Mouse (Mus musculus) liver, embryonic 14.5 days (tissue): ENCODE measurements around the gene Cfap74. TPM values are rescaled to one million over a fixed set of nuclear protein-coding genes. Genes with fewer than 3 reads are reported as not detected.
A peak's percentile ranks its signal among the peaks of the same experiment; 100 is the strongest.

ENCODE experiments used
- ATAC-seq: fragments of 200-750 bp; cut with Nextera tagmentation; 2 replicates; pipeline ENCODE4 v1.8.0; 2017; ENCODE audit warnings: moderate number of reproducible peaks, mild to moderate bottlenecking, moderate library complexity; ENCODE audit not compliant: insufficient read depth
- DNase-seq, 3 experiments: peaks; one replicate each; pipeline ENCODE4 v3.0.0-alpha.2; 2012 to 2013; ENCODE audit warnings: low read depth in 3 of 3, low spot score in 3 of 3
- H3K27ac ChIP-seq: fragments of 300-500 bp; sonication (generic); 2 replicates; pipeline ENCODE4 v1.5.1; 2014; ENCODE audit warnings: moderate library complexity, mild to moderate bottlenecking, control low read depth, inconsistent platforms
- H3K27me3 ChIP-seq: fragments of 300-500 bp; sonication (generic); 2 replicates; pipeline ENCODE4 v1.6.1; 2014; ENCODE audit warnings: mild to moderate bottlenecking, low read length, moderate library complexity; ENCODE audit not compliant: control insufficient read depth, insufficient read depth
- H3K36me3 ChIP-seq: fragments of 300-500 bp; sonication (generic); replicated peaks from 2 replicates; pipeline ENCODE4 v1.6.1; 2014; ENCODE audit warnings: low read depth; ENCODE audit not compliant: control insufficient read depth, insufficient read depth
- H3K4me1 ChIP-seq, 2 experiments: fragments of 200-500 bp in 1 of 2; fragments of 300-500 bp in 1 of 2; sonication (generic) in 1 of 2; replicated peaks; 2 replicates each; pipeline ENCODE4 v1.6.1; 2012 to 2014; ENCODE audit warnings: antibody characterized with exemption in 1 of 2, inconsistent platforms in 1 of 2, low read length in 1 of 2; ENCODE audit not compliant: control insufficient read depth in 2 of 2, insufficient read depth in 2 of 2
- H3K4me2 ChIP-seq: fragments of 300-500 bp; sonication (generic); 2 replicates; pipeline ENCODE4 v1.6.1; 2014; ENCODE audit warnings: low read depth, mild to moderate bottlenecking, control low read depth, moderate library complexity
- H3K4me3 ChIP-seq, 2 experiments: fragments of 200-500 bp in 1 of 2; fragments of 300-500 bp in 1 of 2; sonication (generic) in 1 of 2; 2 replicates each; pipeline ENCODE4 v1.5.1; 2012 to 2014; ENCODE audit warnings: low read depth in 2 of 2, low read length in 2 of 2, mild to moderate bottlenecking in 2 of 2, control low read depth in 1 of 2, inconsistent platforms in 1 of 2, moderate library complexity in 1 of 2; ENCODE audit not compliant: insufficient read depth in 1 of 2
- H3K9ac ChIP-seq: fragments of 300-500 bp; sonication (generic); replicated peaks from 2 replicates; pipeline ENCODE4 v1.6.1; 2014; ENCODE audit warnings: mild to moderate bottlenecking, control low read depth, moderate library complexity
- H3K9me3 ChIP-seq: fragments of 300-500 bp; sonication (generic); 2 replicates; pipeline ENCODE4 v1.6.1; 2016; ENCODE audit warnings: low read length, mixed read lengths; ENCODE audit not compliant: control insufficient read depth
- CTCF ChIP-seq: IDR thresholded peaks from 2 replicates; pipeline ENCODE4 v1.5.1; 2016; ENCODE audit warnings: antibody characterized with exemption, low read depth, control low read depth
- EP300 ChIP-seq: IDR thresholded peaks from 2 replicates; pipeline ENCODE4 v1.6.1; 2016; ENCODE audit warnings: antibody characterized with exemption, low read depth
- WGBS: fragments of 180-500 bp; shearing (Covaris S2); extraction: QIAGEN DNeasy Blood & Tissue Kit; methylation state at CpG from one replicate; pipeline ENCODE4 v1.1.7; 2014; ENCODE audit not compliant: insufficient replicate concordance; 5-methylcytosine and 5-hydroxymethylcytosine counted together
- polyA plus RNA-seq, 2 experiments: library from polyadenylated mRNA; depleted of rRNA in 1 of 2; stranded (reverse) in 1 of 2; unstranded in 1 of 2; fragments of >200 nt; fragmentation: Nextera tagmentation in 1 of 2; extraction: Ambion mirVana in 1 of 2; gene quantifications; 2 replicates each; pipeline versions ENCODE4 v1.2.1 to v1.2.3; 2012 to 2014

The Cfap74 gene
- 0.03 and 0.08 TPM in 2 replicates for polyA plus RNA-seq (2012; rRNA removed)
- 0.08 TPM in 1 of 2 replicates, not detected in the other for polyA plus RNA-seq (2014; fragmentation: Nextera tagmentation; extraction: Ambion mirVana)

DNA sequence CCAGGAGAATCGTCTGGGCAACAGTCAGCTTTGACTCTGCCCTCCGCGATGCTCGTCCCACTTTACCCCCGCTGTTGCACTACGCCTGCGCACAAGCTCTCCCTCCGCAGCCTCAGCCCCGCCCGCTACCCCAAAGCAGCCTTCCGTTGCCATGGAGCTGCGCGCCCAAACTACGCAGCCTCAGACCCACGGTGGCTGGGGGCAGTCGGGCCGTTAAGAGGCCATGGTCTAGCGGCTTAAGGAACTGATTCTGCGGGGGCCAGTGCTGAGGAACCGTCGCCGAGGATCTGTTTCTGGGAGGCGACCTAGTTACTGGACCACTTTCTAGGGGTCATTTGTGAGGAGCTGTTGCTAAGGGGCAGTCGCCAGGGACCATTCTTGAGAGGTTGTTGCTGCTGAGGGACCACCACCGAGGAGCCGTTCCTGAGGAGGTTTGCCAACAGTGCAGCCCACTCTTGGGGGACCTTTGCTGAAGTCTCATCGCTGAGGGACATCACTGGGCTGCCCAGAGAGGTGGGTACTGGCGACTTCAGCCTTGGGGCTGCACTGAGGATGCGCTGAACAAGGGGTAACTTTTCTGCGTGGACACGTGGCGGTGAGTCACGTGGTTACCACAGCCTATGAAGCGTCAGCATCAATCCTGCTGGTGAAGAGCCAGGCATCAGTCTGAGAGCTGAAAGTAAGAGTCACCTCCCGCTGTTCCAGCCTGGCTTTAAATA, at the start of gene Cfap74:
Gene Cfap74 (plus strand): TSS at position 133 of the 719 bp plus-strand sequence.
- no peaks in the 10 kb centered on the region for H3K4me1 ChIP-seq
- TF ChIP-seq EP300, result no peak
- H3K4me2 ChIP-seq, result peak within 1 kb of the TSS; percentile 44
- no peak within 1 kb of the TSS for H3K27ac ChIP-seq
- peaks cover 6% of the 10 kb centered on the region for H3K27me3 ChIP-seq
- DNase-seq (peak in 1 of 3 experiments; percentile 12), ATAC-seq (no peak; the same call in 1 of the 2 replicates)
- H3K9me3 ChIP-seq, result no peaks in the 10 kb centered on the region
- 1% methylated on average over 35 of the region's 35 CpGs for WGBS
- no peak within 1 kb of the TSS for H3K9ac ChIP-seq
- H3K36me3 ChIP-seq, result no peaks in the 10 kb centered on the region
- H3K4me3 ChIP-seq, result peak within 1 kb of the TSS in 1 of 2 experiments; percentile 11; a peak in 1 of 4 replicates

GRCm38 (mm10) chr4:155359560-155360464, 49.2 kb upstream of the Cfap74 start:
- DNase-seq (no peak), ATAC-seq (no peak)
- peaks cover 31% of the 10 kb centered on the region for H3K27me3 ChIP-seq
- H3K27ac ChIP-seq, result no peak overlapping the region
- 31% methylated on average over 12 of the region's 12 CpGs for WGBS
- TF ChIP-seq EP300, result no peak
- TF ChIP-seq CTCF, result no peak
- H3K9ac ChIP-seq, result no peak overlapping the region
- H3K4me2 ChIP-seq, result no peak overlapping the region
- H3K9me3 ChIP-seq, result no peaks in the 10 kb centered on the region
- no peaks in the 10 kb centered on the region for H3K36me3 ChIP-seq
- no peak overlapping the region for H3K4me3 ChIP-seq
- no peaks in the 10 kb centered on the region for H3K4me1 ChIP-seq

GRCm38 (mm10) chr4:155360856-155361255, 48.1 kb upstream of the Cfap74 start:
- TF ChIP-seq EP300 (no peak), CTCF (no peak)
- DNase-seq, result no peak
- Histone ChIP-seq H3K9ac (no peak overlapping the region), H3K4me2 (no peak overlapping the region), H3K27me3 (peaks cover 31% of the 10 kb centered on the region), H3K36me3 (no peaks in the 10 kb centered on the region), H3K4me1 (no peaks in the 10 kb centered on the region), H3K27ac (no peak overlapping the region), H3K9me3 (no peaks in the 10 kb centered on the region), H3K4me3 (peak overlapping the region; percentile 32 to 37)
- peak; percentile 38; the same call in 1 of the 2 replicates for ATAC-seq
- WGBS, result 2% methylated on average over 42 of the region's 42 CpGs

- 2% methylated on average over 51 of the region's 51 CpGs for WGBS
- Histone ChIP-seq H3K9me3 (no peaks in the 10 kb centered on the region), H3K4me2 (peak within 1 kb of the TSS; percentile 37), H3K36me3 (no peaks in the 10 kb centered on the region), H3K9ac (no peak within 1 kb of the TSS), H3K4me1 (no peaks in the 10 kb centered on the region), H3K27ac (no peak within 1 kb of the TSS), H3K27me3 (peaks cover 33% of the 10 kb centered on the region), H3K4me3 (peak within 1 kb of the TSS; percentile 32 to 37)
- ATAC-seq (peak; percentile 84), DNase-seq (peak; percentile 10 to 24 (median 20))
- TF ChIP-seq CTCF (no peak), EP300 (no peak)
Observed at GRCm38 (mm10) chr4:155361303-155361791, 47.6 kb upstream of the Cfap74 start, which contains the start of gene Prkcz. Gene Prkcz (minus strand): TSS chr4:155361361.

- Histone ChIP-seq H3K4me1 (no peaks in the 10 kb centered on the region), H3K4me3 (no peak overlapping the region), H3K4me2 (no peak overlapping the region), H3K27ac (no peak overlapping the region), H3K36me3 (no peaks in the 10 kb centered on the region), H3K27me3 (peaks cover 34% of the 10 kb centered on the region), H3K9me3 (no peaks in the 10 kb centered on the region), H3K9ac (no peak overlapping the region)
- 23% methylated on average over 5 of the region's 5 CpGs for WGBS
- no peak for TF ChIP-seq EP300
- TF ChIP-seq CTCF, result no peak
- ATAC-seq (no peak), DNase-seq (no peak)
Observed at GRCm38 (mm10) chr4:155362443-155362842, 46.5 kb upstream of the Cfap74 start.
